Mouse (Mus musculus) Muller cell, postnatal 12 days (primary cell): ENCODE measurements at regions not wholly inside any gene's neighbourhood (a gene's known extent, or its start where the extent isn't known, plus 50 kb on each side); places are given as distances from the start of the nearest gene placed in this dataset.

Source experiments
- DNase-seq: peaks from one replicate; pipeline ENCODE4 v3.0.0-alpha.2; 2015; ENCODE audit errors: inconsistent ontology term

GRCm38 (mm10) chr8:90192856-90193255 is 155.3 kb downstream of the Tox3 start:
- no peak for DNase-seq

- DNase-seq = no peak
Measured at GRCm38 (mm10) chr8:90182807-90183206, 165.3 kb downstream of the Tox3 start.

- peak; percentile 9 for DNase-seq
Measured at GRCm38 (mm10) chr8:90176771-90177170, 171.4 kb downstream of the Tox3 start.

GRCm38 (mm10) chr8:90176335-90176734 is 171.8 kb downstream of the Tox3 start:
- DNase-seq = no peak

GRCm38 (mm10) chr8:90166639-90167038 is 181.5 kb downstream of the Tox3 start:
- DNase-seq = no peak

GRCm38 (mm10) chr8:90151477-90151876 is 196.7 kb downstream of the Tox3 start:
- no peak for DNase-seq

- peak; percentile 47 for DNase-seq
Measured at GRCm38 (mm10) chr8:90149903-90150302, 198.2 kb downstream of the Tox3 start.

- no peak for DNase-seq
Measured at GRCm38 (mm10) chr8:90134626-90135025, 213.5 kb downstream of the Tox3 start.

- DNase-seq = peak; percentile 14
Measured at GRCm38 (mm10) chr8:90130704-90131267, 217.4 kb downstream of the Tox3 start.

GRCm38 (mm10) chr8:90125426-90125825 is 222.7 kb downstream of the Tox3 start:
- no peak for DNase-seq

- peak; percentile 18 for DNase-seq
Measured at GRCm38 (mm10) chr8:90123101-90123500, 225.0 kb downstream of the Tox3 start.

- peak; percentile 52 for DNase-seq
Measured at GRCm38 (mm10) chr8:90121935-90122334, 226.2 kb downstream of the Tox3 start.

- DNase-seq = no peak
Measured at GRCm38 (mm10) chr8:90121017-90121416, 227.1 kb downstream of the Tox3 start.

GRCm38 (mm10) chr8:90115436-90115835 is 232.7 kb downstream of the Tox3 start:
- DNase-seq = no peak

- no peak for DNase-seq
Measured at GRCm38 (mm10) chr8:90100509-90100908, 247.6 kb downstream of the Tox3 start.

- no peak for DNase-seq
Measured at GRCm38 (mm10) chr8:90082630-90083029, 265.5 kb downstream of the Tox3 start.

GRCm38 (mm10) chr8:90076381-90076780 is 271.8 kb downstream of the Tox3 start:
- DNase-seq = no peak

- no peak for DNase-seq
Measured at GRCm38 (mm10) chr8:90075796-90076195, 272.3 kb downstream of the Tox3 start.

- DNase-seq = peak; percentile 25
Measured at GRCm38 (mm10) chr8:90070006-90070405, 278.1 kb downstream of the Tox3 start.

GRCm38 (mm10) chr8:90069411-90069993 is 278.6 kb downstream of the Tox3 start:
- peak; percentile 11 for DNase-seq

- peak; percentile 62 for DNase-seq
Measured at GRCm38 (mm10) chr8:90068441-90068840, 279.7 kb downstream of the Tox3 start.

- DNase-seq = peak; percentile 62
Measured at GRCm38 (mm10) chr8:90064381-90064780, 283.8 kb downstream of the Tox3 start.

GRCm38 (mm10) chr8:90063291-90063690 is 284.9 kb downstream of the Tox3 start:
- no peak for DNase-seq
